Mouse (Mus musculus) CD4-positive, CD25-positive, alpha-beta regulatory T cell, adult 2 months (primary cell): Measurements from ENCODE around the gene Endod1.

Experiments
- DNase-seq: peaks from one replicate; pipeline ENCODE4 v3.0.0-alpha.2; 2012; ENCODE audit warnings: low read depth, low spot score

Endod1 gene

DNA sequence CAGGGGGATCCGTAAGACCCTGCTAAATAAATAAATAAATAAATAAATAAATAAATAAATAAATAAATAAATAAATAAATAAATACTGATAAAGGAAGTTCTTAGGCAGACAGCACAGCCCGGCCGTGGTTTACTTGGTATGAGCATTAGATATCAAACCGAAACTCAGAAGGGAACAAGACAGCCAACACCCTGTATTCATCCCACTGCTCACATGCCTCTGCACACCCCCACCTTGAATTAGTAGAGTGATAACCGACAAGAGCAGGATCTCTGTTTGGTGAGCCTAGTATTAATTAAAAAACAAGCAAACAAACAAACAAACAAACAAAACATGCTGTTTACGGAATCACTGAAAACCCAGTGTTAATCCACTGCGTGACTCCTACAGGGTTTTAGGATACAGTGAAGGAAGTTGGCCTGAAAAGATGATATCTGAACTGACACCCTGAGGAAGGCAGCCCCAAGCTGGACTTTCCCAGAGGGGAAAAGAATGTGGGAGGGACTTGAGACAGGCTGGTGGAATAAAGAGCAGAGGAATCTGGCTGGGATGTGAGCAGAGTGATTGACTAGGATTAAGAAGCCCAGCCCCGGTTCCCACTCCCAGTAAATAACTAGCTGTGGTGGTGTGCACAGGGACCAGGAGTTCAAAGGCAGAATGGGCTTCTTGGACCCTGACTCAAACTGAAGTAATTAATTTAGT lies at the start of gene Endod1:
Gene Endod1 (minus strand): TSS at position 155 of the 703 bp plus-strand sequence.
- peak; percentile 39 for DNase-seq

DNA sequence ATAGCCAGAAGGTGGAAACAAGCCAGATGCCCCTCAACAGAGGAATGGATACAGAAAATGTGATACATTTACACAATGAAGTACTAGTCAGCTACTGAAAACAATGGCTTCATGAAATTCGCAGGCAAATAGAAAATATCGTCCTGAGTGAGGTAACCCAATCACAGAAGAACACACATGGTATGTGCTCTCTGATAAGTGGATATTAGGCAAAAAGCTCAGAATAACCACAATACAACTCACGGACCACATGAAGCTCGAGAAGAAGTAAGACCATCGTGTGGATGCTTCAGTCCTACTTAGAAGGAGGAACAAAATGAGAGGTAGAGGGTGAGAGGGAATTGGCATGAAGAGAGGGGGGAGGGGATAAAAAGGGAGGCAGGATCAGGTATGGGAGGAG lies 27.8 kb upstream of the Endod1 start:
- DNase-seq, result no peak

DNA sequence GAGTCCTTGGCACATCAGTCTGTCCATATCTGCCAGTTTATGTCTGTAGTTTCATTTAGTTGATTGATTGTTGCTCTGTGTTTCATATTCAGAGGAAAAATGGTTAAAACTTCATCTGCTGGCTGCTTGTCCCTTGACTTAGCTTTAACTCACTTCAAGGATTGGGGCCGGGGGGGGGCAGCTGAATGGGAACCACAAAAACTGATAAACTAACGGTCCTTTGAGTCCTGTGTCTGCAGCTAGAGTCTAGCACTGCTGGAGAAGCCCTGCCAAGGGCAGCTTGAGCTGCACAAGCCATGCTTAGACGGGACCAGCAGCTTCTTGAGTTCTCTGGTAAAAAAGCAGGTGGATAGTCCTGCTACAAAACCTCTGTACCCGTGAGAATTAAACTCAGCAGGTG lies 26.7 kb upstream of the Endod1 start:
- DNase-seq, result no peak

DNA sequence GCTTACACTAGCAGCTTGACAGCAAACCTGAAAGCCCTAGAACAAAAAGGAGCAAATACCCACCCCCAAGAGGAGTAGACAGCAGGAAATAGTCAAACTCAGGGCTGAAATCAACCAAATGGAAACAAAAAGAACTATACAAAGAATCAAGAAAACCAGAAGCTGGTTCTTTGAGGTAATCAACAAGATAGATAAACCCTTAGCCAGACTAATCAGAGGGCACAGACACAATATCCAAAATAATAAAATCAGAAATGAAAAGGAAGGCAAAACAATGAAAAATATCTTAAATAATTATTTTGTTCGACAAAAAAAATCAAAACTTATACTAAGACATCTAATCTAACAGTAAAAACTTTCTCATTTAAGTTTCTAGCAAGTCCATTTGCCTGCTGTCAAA lies 24.7 kb upstream of the Endod1 start:
- DNase-seq, result no peak

DNA sequence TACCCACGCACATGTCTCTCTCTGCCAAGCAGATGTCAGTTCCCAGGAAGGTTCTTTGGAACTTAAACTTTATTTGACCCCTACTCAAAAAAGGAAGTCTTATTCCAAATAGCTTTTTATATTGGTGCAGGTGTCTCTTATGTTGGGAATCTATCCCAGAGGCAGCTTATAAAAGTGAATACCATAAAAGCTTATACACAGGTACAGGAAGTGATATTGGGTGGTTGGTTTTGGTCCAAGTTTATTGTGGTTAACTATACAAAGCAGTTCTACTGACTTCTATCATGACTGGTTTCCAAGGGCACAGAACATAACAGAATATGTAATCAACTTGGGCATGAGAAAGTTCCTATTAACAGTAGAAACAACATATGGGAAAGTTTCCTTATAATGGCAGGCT lies 20.8 kb upstream of the Endod1 start:
- no peak for DNase-seq

DNA sequence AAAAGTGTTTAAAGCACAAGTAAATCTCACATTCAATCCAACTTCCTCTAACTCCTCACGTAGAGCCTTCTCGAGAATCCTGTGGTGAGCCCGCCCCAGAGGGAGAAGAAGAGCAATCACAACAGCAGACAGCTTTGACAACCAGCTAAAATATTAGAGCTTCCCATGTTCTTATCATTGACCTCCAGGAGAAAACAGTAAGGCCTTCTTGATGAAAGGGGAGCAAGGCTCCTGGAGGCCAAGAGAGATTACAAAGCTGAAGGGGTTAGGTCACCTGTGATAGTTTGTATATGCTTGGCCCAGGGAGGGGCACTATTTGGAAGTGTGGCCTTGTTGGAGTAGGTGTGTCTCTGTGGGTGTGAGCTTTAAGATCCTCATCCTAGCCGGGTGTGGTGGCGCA lies 19.1 kb upstream of the Endod1 start:
- DNase-seq, result no peak

DNA sequence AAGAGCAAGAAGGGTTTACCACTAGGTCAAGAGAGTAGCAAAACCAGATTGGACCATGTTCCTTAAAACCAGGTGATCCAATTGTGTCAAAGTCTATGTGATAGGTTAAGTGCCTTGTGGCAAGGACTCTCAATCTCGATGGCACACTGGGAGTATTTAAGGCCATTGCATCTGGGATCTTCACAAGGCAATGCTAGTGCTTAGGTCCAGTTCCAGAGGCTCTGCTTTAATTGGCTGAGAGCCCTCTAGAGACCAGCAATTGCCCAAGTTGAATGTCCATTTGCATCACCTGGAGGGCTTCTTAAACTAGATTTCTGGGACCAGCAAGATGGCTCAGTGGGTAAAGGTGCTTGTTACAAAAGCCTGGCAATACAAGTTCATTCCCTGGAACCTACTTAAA lies 17.6 kb upstream of the Endod1 start:
- no peak for DNase-seq

DNA sequence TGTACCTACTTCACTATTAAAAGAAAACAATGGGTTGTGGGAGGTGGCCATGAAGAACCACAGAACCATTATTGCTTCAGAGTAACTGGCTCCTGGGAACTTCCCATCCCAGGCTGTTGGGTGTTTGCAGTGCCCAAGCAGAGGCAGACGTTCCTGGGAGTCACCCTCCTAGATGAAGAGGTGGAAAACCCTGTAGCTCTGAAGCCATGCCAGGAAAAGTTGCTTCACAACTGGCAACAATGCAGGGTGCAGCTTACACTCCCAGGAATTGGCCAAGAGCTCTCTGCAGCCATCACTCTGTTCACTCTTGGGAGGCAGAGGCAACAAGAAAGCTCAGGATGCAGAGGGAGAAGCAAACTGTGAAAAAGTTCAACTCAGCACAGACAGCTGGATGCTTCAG lies 16.8 kb upstream of the Endod1 start:
- no peak for DNase-seq

DNA sequence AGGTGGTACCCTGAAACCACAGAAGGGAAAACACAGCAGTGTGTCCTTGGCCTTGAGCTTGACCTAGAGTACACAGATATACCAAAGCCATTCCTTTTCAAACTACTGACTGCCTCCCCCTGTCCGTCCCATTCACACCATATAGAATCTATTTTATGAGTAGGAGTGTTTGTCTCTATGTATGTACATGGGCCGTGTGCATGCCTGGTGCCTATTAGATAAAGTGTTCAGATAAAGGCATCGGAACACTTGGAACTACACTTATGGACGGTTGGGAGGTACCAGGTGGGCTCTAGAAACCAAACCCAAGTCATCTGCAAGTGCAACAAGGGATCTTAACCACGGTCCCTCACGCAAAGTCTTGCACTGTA lies 16.1 kb upstream of the Endod1 start:
- no peak for DNase-seq

DNA sequence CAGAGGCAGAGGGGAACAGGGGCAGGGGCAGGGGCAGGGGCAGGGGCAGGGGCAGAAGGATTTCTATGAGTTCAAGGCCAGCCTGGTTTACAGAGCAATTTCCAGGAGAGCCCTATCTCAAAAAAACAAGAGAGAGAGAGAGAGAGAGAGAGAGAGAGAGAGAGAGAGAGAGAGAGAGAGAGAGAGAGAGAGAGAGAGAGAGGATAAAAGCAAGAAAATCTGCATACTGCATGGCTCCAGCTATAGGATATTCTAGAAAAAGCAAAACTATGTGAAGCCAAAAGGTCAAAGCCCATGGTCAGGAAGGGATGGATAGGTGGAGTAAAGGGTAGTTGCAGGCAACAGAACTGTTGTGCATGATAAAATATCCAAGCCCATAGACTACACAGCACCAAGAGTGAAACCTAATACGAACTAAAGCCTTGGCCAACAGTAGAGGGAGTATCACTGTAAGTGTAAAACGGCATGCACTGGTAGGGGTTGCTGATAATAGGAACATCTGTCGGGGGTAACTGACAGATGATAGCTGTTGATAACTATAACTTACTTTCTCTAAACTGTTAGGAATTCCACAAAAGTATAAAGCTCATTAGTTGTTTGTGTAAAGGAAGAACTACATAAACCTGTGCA lies 15.6 kb upstream of the Endod1 start:
- DNase-seq, result no peak

DNA sequence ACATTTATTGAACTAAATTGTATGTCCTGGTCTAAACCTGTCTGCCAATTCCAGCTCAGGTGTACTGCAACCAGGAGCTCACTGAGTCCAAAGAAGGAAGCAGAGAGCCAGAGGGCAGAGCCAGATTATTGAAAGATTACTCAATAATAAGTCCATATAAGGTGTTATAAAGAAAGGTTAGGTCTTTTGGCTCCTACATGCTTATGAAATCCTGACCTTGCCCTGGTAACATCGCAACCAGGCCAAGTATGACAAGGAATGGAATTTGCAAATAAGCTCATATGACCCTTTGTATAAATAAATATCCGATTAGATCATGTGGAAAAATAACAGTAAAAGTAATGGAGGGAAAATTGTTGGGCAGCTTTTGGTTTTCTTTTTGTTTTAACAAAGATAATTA lies 14.8 kb upstream of the Endod1 start:
- DNase-seq, result no peak

DNA sequence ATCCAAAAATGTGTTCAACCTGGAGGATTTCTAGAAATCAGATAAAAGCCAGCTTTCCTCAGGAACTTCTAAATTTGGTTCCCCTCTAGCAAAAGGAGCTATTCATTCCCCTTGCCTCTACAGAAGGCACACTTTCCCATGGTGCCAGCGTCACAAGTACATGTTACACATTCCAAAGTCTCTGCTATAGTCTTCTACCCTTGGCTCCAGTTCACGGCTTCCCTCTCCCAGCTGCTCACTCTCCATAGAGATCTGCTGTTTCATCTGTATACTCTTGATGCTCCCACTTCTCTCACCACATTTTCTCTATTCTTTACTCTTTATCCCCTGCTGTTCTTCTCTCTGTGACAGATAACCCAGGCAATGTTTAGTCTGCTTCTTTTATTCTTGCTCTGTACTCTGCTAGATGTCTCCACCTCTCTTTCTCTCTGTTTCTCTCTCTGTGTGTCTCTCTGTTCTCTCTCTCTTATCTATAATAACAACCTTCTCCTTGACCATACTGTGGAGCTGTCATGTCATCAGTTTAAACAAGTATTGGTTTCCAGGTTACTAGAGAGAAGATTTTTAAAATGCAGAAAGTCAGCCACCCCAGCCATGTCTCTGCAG lies 13.8 kb upstream of the Endod1 start:
- no peak for DNase-seq

DNA sequence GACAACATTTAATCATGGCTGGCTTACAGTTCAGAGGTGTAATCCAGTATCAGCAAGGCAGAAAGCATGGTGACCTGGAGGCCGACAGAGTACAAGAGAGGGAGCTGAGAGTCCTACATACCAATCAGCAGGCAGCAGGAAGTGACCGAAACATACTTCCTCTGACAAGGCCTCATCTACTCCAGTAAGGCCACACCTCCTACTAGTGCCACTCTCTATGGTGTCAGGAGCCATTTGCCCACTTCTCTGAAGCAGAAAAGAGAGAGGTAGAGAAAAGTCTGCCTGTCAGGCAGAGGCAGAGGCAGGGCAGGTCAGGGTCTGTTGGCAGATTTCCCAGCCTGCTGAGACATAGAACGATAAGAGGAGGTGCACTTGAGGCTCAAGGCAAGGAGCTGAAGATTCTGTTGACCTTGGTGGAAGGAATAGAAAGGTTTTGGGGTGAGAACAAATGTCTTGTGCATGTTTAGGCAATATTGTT lies 10.6 kb upstream of the Endod1 start:
- DNase-seq, result no peak

DNA sequence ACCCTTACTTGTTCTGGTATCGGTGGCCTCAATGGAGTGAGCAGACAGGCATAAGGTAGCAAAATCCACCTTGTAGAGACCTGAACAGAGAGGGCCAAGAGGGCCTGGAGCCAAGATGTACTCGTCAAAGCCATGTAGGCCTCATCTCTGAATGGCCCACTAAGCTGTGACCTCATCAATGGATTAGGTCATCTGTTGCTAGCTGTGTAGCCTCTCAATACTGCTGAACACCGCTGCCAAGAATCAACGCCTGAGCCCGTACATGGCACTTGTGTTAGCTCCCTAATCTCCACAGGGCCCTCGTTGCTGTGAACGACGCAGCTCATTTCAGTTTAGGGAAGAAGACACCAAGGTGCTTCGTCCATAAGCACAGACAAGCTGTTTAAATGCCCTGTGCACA lies 10.0 kb upstream of the Endod1 start:
- no peak for DNase-seq

DNA sequence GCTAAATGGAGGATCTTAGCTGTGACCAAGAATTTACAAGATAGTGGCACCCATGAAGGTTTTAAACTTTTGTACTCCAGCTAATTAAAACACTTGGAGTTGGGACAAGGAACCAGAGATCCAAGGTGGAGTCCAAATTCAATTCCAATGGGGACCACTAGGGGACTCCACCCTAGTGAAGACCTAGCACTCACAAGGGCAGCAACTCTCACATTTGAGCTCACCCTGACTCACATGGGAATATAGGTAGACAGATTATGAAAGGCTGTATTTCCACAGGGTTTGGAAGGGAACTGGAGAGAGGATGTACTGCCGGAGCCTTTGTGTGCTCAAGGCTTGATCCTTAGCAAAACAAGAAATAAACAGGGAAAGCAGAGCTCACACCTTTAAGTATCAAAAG lies 9.0 kb upstream of the Endod1 start:
- peak; percentile 60 for DNase-seq

DNA sequence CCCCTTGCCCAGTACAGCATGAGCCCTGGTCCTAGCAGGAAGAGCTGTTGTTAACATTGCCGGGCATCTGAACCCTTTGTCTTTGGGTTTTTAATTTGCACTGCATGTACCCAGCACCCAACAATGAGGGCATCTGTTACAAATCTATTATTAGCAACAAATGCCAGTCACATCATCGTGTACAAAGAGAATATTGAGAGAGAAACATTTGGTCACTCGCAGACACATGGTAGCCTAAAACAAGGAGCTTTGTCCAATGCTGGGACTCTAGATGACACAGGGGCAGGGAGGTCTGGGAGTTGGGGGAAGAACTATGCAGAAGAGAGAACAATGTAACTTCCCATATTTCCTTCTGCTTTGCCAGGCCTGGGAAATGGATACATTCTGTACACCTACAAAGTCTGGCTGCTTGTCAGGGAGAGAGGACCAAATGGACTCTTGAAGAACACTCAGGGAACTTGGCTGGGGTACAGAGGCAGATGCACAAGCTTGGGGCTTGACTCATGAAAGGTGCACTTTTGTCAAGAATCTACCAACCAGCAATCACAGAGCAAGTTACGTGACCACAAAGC lies 7.8 kb upstream of the Endod1 start:
- no peak for DNase-seq

DNA sequence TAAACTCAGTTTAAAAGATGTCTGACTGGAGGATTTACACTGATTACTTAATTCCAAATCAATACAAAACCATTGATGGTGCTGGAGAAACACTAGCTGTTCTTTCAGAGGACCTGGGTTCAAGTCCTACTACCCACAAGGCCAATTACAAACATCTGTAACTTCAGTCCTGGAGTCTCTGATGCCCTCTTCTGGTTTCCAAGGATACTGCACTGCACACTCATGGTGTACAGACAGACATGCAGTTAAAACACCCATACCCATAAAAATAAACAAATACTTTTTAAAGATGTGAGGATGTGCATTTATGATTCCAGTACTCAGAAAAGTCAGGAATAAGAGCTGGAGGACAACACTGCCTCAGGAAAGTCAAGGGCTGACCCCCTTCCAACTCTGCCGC lies 6.7 kb upstream of the Endod1 start:
- peak; percentile 52 for DNase-seq

DNA sequence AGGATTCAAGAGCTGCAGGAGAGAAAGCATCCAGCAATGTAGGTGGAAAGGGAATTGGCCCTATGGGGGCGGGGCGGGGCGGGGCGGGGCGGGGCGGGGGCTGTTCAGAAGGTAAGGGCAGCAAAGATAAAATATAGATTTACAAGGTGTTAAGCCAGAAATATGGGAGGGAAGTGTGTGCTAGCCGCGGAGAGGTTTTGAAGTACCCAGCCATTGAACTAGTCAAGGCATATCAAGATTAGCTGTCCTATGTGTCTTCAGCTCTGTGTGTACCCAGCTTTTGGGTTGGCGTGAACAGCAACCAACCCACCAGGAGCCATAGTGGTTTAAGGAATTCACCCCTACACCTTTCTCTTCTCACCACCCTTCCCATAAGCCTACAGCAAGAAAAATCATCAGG lies 5.5 kb upstream of the Endod1 start:
- DNase-seq, result no peak

DNA sequence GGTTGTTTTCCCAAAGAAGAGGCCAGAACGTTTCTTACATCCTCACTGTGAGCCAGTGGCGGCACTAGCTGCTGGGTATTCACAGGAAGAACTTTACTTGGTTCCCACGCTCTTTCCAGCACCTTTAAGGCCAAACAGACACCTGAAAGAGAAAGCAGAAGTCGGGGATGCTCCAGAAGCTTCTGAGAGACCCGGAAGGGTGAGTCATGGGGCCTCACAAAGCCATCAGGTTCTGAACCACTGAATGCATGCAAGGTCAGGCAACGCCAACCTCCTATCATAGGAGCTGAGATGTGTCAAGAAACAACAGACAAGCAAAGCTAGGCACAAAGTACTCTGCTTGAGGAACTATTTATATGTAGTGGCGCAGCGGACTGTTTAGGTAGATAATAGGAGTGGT lies 4.4 kb upstream of the Endod1 start:
- peak; percentile 37 for DNase-seq

DNA sequence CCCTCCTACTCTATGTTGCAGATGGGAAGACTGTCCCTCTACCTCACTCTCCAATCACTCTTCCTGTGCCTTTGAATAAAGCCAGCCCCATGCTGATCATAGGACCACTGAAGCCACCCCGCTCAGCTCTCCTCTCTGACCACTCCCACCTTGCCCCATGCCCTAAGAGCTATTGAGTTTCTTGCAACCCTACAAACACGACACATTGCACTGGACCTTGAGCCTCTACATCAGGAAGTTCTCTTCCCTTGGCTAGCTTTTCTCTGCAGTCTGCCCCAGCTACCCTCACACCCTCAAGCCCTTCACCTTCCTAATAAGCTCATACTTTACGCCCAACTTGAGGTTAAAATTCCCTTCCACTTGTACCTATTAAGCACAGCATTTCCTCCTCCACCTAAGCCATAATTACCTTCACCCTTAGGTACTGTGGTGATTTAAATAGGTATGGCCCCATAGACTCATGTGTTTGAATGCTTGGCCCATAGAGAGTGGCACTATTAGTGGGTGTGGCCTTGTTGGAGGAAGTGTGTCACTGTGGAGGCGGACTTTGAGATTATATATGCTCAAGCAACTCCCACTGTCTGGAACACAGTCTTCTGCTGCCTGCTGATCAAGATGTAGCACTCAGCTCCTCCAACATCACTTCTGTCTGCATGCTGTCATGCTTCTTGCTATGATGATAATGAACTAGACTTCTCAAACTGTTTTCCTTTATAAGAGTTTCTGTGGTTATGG lies 2.0 kb upstream of the Endod1 start:
- no peak for DNase-seq

DNA sequence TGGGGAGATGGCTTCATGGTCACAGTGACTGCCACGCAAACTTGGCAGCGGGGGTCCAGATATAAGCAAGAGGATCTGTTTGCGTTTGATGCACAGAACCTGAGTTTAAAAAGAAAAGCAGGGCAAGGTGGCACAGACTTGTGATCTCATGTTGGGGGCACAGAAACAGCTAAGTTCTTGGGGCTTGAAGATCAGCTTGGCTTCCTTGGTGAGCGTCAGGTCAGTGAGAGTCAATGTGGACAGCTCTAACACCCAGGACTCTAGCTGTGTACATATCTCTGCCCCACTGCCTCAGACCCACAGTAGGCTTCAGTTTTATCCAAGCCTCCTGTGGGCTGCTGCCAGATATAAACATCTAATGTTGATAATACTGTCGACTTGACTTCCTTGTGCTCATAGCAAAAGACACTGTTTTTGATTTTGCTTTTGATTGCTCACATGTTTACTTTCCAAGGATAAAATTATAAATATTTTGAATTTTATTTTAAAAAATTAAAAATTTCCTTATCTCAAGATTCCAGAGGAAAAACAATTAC lies 1.0 kb upstream of the Endod1 start:
- DNase-seq, result no peak
